Mouse (Mus musculus) hindbrain, embryonic 16.5 days (tissue): ENCODE data around the gene Tiam1. TPM values are rescaled to one million over a fixed set of nuclear protein-coding genes. Genes with fewer than 3 reads are reported as not detected.

Experiments used
- ATAC-seq: fragments of 200-750 bp; cut with Nextera tagmentation; 2 replicates; pipeline ENCODE4 v1.8.0; 2017; ENCODE audit warnings: moderate TSS enrichment, moderate library complexity
- H3K27ac ChIP-seq: fragments of 300-500 bp; sonication (generic); 2 replicates; pipeline ENCODE4 v1.5.1; 2014; ENCODE audit warnings: low read depth, mild to moderate bottlenecking, control low read depth, low read length, moderate library complexity
- H3K27me3 ChIP-seq: fragments of 300-500 bp; sonication (generic); replicated peaks from 2 replicates; pipeline ENCODE4 v1.6.1; 2014; ENCODE audit warnings: low read length; ENCODE audit not compliant: control insufficient read depth, insufficient read depth
- H3K36me3 ChIP-seq: fragments of 300-500 bp; sonication (generic); 2 replicates; pipeline ENCODE4 v1.6.1; 2014; ENCODE audit warnings: mild to moderate bottlenecking, low read length, moderate library complexity, mixed read lengths; ENCODE audit not compliant: control insufficient read depth, insufficient read depth
- H3K4me1 ChIP-seq: fragments of 300-500 bp; sonication (generic); 2 replicates; pipeline ENCODE4 v1.6.1; 2014; ENCODE audit warnings: low read depth, low read length; ENCODE audit not compliant: control insufficient read depth, insufficient read depth
- H3K4me2 ChIP-seq: fragments of 300-500 bp; sonication (generic); 2 replicates; pipeline ENCODE4 v1.6.1; 2014; ENCODE audit warnings: mild to moderate bottlenecking, low read length, control low read depth, moderate library complexity
- H3K4me3 ChIP-seq: fragments of 300-500 bp; sonication (generic); 2 replicates; pipeline ENCODE4 v1.5.1; 2014; ENCODE audit warnings: mild to moderate bottlenecking, low read length, control low read depth, moderate library complexity
- H3K9ac ChIP-seq: fragments of 300-500 bp; sonication (generic); 2 replicates; pipeline ENCODE4 v1.6.1; 2014; ENCODE audit warnings: low read depth, mild to moderate bottlenecking, control low read depth, low read length, moderate library complexity
- H3K9me3 ChIP-seq: fragments of 300-500 bp; sonication (generic); 2 replicates; pipeline ENCODE4 v1.6.1; 2014; ENCODE audit warnings: mild to moderate bottlenecking, low read length, moderate library complexity; ENCODE audit not compliant: control insufficient read depth
- WGBS: fragments of 180-500 bp; shearing (Covaris S2); extraction: QIAGEN DNeasy Blood & Tissue Kit; methylation state at CpG from one replicate; pipeline ENCODE4 v1.1.7; 2014; 5-methylcytosine and 5-hydroxymethylcytosine counted together
- polyA plus RNA-seq: library from polyadenylated mRNA; unstranded; fragments of >200 nt; fragmentation: Nextera tagmentation; extraction: Ambion mirVana; gene quantifications from 2 replicates; pipeline ENCODE4 v1.2.1, GENCODE M21; 2015

The Tiam1 gene
- polyA plus RNA-seq, 1 experiment from 2014 or later = 16.6 TPM

DNA sequence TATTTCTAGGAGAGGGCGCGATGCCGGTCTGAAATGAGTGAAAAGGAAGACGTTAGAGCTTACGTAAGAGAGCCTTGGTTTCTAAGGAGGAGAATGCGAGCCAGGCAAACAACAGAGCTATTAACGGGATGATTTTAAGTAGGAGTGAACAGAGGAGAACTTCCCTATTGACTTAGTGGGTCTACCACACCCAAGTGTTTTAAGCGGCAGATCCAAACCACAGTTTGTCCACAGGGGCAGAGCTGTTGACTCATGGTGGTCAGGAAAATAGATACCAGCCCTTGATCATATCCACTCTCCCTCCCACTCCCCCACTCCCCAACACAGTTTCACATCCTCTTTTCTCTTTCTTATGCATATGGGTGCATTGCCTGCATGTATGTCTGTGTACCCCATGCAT, 33.9 kb upstream of the Tiam1 start:
- no peaks in the 10 kb centered on the region for H3K27me3 ChIP-seq
- H3K9me3 ChIP-seq = no peaks in the 10 kb centered on the region
- no peaks in the 10 kb centered on the region for H3K36me3 ChIP-seq
- H3K9ac ChIP-seq = no peak overlapping the region
- no peak overlapping the region for H3K4me3 ChIP-seq
- 80% methylated on average over 8 of the region's 8 CpGs for WGBS
- no peak overlapping the region for H3K4me2 ChIP-seq
- peaks cover 5% of the 10 kb centered on the region for H3K4me1 ChIP-seq
- no peak for ATAC-seq
- no peak overlapping the region for H3K27ac ChIP-seq

DNA sequence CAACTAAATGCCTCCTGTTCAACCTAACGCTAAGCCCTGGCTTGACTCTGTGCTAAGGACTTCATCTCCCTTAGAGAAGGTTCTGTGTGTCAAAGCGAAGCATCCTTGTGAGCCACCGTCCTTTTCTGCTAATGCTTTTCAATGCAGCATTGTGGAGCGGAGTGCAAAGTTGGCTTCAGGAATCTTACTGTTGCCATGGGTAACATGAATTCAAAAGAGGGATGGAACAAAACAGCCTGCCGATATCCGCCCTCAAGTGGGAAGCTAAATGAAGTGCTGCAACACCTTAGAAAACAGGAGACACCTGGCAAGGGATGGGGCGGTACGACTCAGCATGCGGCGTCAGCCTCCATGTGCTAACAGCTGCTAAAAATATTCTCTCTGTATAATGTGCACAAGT, 32.9 kb upstream of the Tiam1 start:
- H3K27me3 ChIP-seq = no peaks in the 10 kb centered on the region
- H3K4me2 ChIP-seq = peak overlapping the region; percentile 31
- peaks cover 5% of the 10 kb centered on the region for H3K4me1 ChIP-seq
- peak; percentile 78 for ATAC-seq
- H3K4me3 ChIP-seq = no peak overlapping the region
- H3K9me3 ChIP-seq = no peaks in the 10 kb centered on the region
- H3K9ac ChIP-seq = no peak overlapping the region
- no peaks in the 10 kb centered on the region for H3K36me3 ChIP-seq
- H3K27ac ChIP-seq = no peak overlapping the region
- 16% methylated on average over 10 of the region's 10 CpGs for whole genome bisulfite sequencing

GRCm38 (mm10) chr16:90171416-90171815, 27.8 kb upstream of the Tiam1 start:
- peaks cover 2% of the 10 kb centered on the region for H3K4me1 ChIP-seq
- H3K4me3 ChIP-seq = no peak overlapping the region
- peak; percentile 53 for ATAC-seq
- WGBS = 43% methylated on average over 8 of the region's 8 CpGs
- no peaks in the 10 kb centered on the region; the same call in 1 of the 2 replicates for H3K9me3 ChIP-seq
- H3K27me3 ChIP-seq = no peaks in the 10 kb centered on the region
- H3K36me3 ChIP-seq = no peaks in the 10 kb centered on the region
- no peak overlapping the region for H3K9ac ChIP-seq
- no peak overlapping the region for H3K4me2 ChIP-seq
- H3K27ac ChIP-seq = no peak overlapping the region

- Histone ChIP-seq H3K9me3 (no peaks in the 10 kb centered on the region; the same call in 1 of the 2 replicates), H3K36me3 (no peaks in the 10 kb centered on the region), H3K9ac (no peak overlapping the region), H3K4me1 (no peaks in the 10 kb centered on the region; the same call in 1 of the 2 replicates), H3K4me3 (no peak overlapping the region), H3K27ac (no peak overlapping the region), H3K27me3 (no peaks in the 10 kb centered on the region), H3K4me2 (no peak overlapping the region)
- WGBS = 100% methylated on average over 1 of the region's 1 CpGs
- ATAC-seq = no peak
Observed at GRCm38 (mm10) chr16:90170676-90171075, 27.1 kb upstream of the Tiam1 start.

- WGBS = 64% methylated on average over 13 of the region's 13 CpGs
- ATAC-seq = no peak
- H3K36me3 ChIP-seq = no peaks in the 10 kb centered on the region
Observed at GRCm38 (mm10) chr16:90169863-90170630, 26.5 kb upstream of the Tiam1 start.

DNA sequence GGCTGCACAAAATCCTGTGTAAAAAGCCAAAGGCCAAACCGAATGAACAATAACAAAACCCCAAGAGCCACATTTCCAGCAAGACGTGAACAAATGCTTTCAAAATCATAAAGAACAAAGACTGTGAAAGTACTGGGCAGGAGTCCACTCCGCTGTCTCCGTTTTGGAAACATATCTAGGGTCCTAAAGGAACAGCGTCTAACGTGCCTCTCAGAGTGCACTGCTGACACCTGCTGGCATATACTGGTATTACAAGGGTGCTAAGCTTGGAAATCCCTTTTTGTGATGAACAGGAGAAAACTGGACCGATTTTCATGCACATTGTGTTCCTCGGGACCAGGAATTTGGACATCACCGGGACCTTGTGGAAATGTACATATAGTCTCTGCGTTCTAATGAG, 24.1 kb upstream of the Tiam1 start:
- H3K4me3 ChIP-seq = no peak overlapping the region
- H3K9me3 ChIP-seq = no peaks in the 10 kb centered on the region; the same call in 1 of the 2 replicates
- no peak overlapping the region for H3K27ac ChIP-seq
- H3K36me3 ChIP-seq = no peaks in the 10 kb centered on the region
- H3K4me2 ChIP-seq = no peak overlapping the region
- 33% methylated on average over 10 of the region's 10 CpGs for WGBS
- no peak for ATAC-seq
- H3K27me3 ChIP-seq = no peaks in the 10 kb centered on the region
- no peaks in the 10 kb centered on the region; the same call in 1 of the 2 replicates for H3K4me1 ChIP-seq
- no peak overlapping the region for H3K9ac ChIP-seq

More at GRCm38 (mm10) chr16:90169863-90170630, 26.5 kb upstream of the Tiam1 start:
- Histone ChIP-seq H3K4me3 (no peak overlapping the region), H3K4me2 (no peak overlapping the region), H3K4me1 (no peaks in the 10 kb centered on the region; the same call in 1 of the 2 replicates), H3K27ac (no peak overlapping the region), H3K27me3 (no peaks in the 10 kb centered on the region), H3K9ac (no peak overlapping the region), H3K9me3 (no peaks in the 10 kb centered on the region; the same call in 1 of the 2 replicates)

GRCm38 (mm10) chr16:90165435-90165834, 21.9 kb upstream of the Tiam1 start:
- WGBS = 39% methylated on average over 2 of the region's 2 CpGs
- no peaks in the 10 kb centered on the region for H3K4me1 ChIP-seq
- H3K36me3 ChIP-seq = no peaks in the 10 kb centered on the region
- ATAC-seq = no peak
- H3K4me2 ChIP-seq = no peak overlapping the region
- H3K27ac ChIP-seq = no peak overlapping the region
- H3K9ac ChIP-seq = no peak overlapping the region
- no peaks in the 10 kb centered on the region for H3K27me3 ChIP-seq
- H3K4me3 ChIP-seq = no peak overlapping the region
- H3K9me3 ChIP-seq = no peaks in the 10 kb centered on the region; the same call in 1 of the 2 replicates

- no peaks in the 10 kb centered on the region for H3K27me3 ChIP-seq
- no peaks in the 10 kb centered on the region for H3K36me3 ChIP-seq
- H3K27ac ChIP-seq = no peak overlapping the region
- no peak for ATAC-seq
- H3K9ac ChIP-seq = no peak overlapping the region
- no peak overlapping the region for H3K4me2 ChIP-seq
- no peaks in the 10 kb centered on the region; the same call in 1 of the 2 replicates for H3K9me3 ChIP-seq
- no peaks in the 10 kb centered on the region for H3K4me1 ChIP-seq
- no peak overlapping the region for H3K4me3 ChIP-seq
- 93% methylated on average over 11 of the region's 11 CpGs for WGBS
Observed at GRCm38 (mm10) chr16:90164942-90165341, 21.4 kb upstream of the Tiam1 start.

GRCm38 (mm10) chr16:90155080-90155479, 11.5 kb upstream of the Tiam1 start:
- no peaks in the 10 kb centered on the region for H3K36me3 ChIP-seq
- H3K4me2 ChIP-seq = no peak overlapping the region
- H3K27ac ChIP-seq = no peak overlapping the region
- 51% methylated on average over 7 of the region's 7 CpGs for WGBS
- no peaks in the 10 kb centered on the region for H3K9me3 ChIP-seq
- no peak overlapping the region for H3K4me3 ChIP-seq
- no peaks in the 10 kb centered on the region for H3K27me3 ChIP-seq
- H3K9ac ChIP-seq = no peak overlapping the region
- no peak for ATAC-seq
- no peaks in the 10 kb centered on the region for H3K4me1 ChIP-seq
